In genomic region chr3:158707411-158707810, GRCm38 (mm10) we compare ENCODE assay signal across 17 mouse cellular contexts.
DNase-seq lines count a peak whose midpoint lies in the region; ATAC-seq lines count a peak whose summit lies in the region.
"Had no signal": no experiment of that assay in that cellular context is flagged by ENCODE, and none has a peak within 500 bp of the region (broad histone marks: within the 10 kb centered on the region; RNA-seq: fewer than 3 reads in every experiment).

No protein-coding gene starts in this region.

- ATAC-seq in frontal cortex, adult (ENCODE audit: low TSS enrichment), result peak; percentile 97
- ATAC-seq: activated CD4-positive, CD25-positive, alpha-beta regulatory T cell, adult 4 months; forebrain, embryonic 13.5 days; forebrain, embryonic 16.5 days had no signal

- DNase-seq in frontal cortex, postnatal 14 days (ENCODE audit: low spot score in 2 of 2), result no peak
- peak; percentile 18 to 33 for DNase-seq in left cerebral cortex, postnatal 14 days (ENCODE audit: low spot score in 2 of 2)
- no peak for DNase-seq in left cerebral cortex, postnatal 10 days (ENCODE audit: extremely low spot score in 1 of 2, low spot score in 2 of 2)
- peak; percentile 6 for DNase-seq in right cerebral cortex, postnatal 14 days
- DNase-seq in right cerebral cortex, postnatal 36 days (ENCODE audit: low spot score in 2 of 2), result no peak
- DNase-seq: adrenal gland, adult 8-10 months; adrenal gland, postnatal 25 days; cerebellum, adult 18-20 months; cerebellum, adult 9-10 months; cerebellum, postnatal 14 days; gastrocnemius, adult 2 months; gastrocnemius, postnatal 14 days; heart, adult 11 months had no signal

- intact Hi-C loops in left cerebral cortex, postnatal 14 days (cut with DNase I), result no loop called here
- intact Hi-C loops in left cerebral cortex, postnatal 10 days (cut with DNase I), result no loop called here

Comparison
In these comparisons a context has a peak if more than half of its experiments do, and no peak if none do; other contexts are left out.
1. DNase-seq: peak in left cerebral cortex, postnatal 14 days (2 of 2) and right cerebral cortex, postnatal 14 days (single experiment); none in frontal cortex, postnatal 14 days (0 of 2), left cerebral cortex, postnatal 10 days (0 of 2) and right cerebral cortex, postnatal 36 days (0 of 2).